Mouse (Mus musculus): ENCODE data around the gene Mrvi1.

Gene Mrvi1

GRCm38 (mm10) chr7:110981036-110981435, 1.2 kb downstream of the Mrvi1 start:
- DNase-seq (ENCODE audit: low read depth): no peak

GRCm38 (mm10) chr7:110977699-110978392, 4.4 kb downstream of the Mrvi1 start:
- DNase-seq (ENCODE audit: low read depth): no peak

DNA sequence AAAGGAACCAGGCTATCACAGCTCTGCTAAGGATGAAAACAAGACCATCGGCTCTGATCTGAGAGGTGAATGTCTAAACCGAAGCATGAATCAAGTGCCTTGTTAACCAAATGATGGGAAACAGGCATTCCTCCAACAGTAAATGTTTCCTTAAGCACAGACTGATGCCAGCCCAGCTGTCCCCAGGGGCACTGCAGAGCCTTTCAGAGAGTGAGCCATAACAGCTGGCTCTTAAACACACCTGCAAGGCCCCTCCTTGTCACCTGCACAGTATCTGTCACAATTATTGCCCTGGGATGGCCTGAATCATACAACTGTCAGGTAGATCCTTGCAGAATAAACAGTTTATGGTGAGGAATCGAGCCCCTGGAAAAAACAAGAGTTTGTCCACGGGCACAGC, 8.8 kb downstream of the Mrvi1 start:
- no peak for DNase-seq (ENCODE audit: low read depth)

- DNase-seq (ENCODE audit: low read depth): no peak
Measured at GRCm38 (mm10) chr7:110972796-110973195, 9.5 kb downstream of the Mrvi1 start.

DNA sequence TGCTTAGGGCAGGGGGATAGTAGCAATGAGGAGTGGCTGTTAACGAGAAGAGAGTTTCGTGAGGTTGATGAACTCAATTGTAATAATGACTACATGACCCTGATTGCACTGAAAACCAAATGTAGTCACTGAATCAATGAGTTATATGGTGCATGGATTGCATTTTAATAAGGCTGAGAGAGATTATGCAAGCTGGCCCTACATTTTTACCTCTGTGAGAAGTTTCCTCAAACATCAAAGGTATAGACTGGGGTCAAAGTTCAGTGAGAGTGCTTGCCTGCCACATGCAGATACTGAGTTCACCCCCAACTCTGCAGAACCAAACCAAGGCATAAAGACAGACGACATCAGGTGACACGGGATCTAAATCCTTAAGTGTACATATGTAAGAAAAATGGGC, 14.9 kb downstream of the Mrvi1 start:
- DNase-seq (ENCODE audit: low read depth): no peak

DNA sequence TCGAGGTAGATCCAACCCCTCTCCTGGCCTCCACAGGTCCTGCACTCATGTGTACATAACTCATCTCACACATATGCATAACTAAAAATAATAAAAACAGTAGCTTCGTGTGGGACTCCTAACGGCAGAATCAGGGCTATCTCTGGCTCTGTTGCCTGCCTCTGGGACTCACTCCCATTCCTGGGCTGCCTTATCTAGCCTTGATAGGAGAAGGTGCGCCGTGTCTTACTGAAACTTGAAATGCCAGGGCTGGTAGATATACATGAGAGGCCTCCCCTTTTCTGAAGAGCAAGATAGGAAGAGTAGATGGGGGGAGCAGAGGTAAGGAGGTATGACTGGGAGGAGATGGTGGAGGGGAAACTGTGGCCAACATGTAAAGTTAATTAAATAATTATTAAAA, 15.4 kb downstream of the Mrvi1 start:
- DNase-seq (ENCODE audit: low read depth): no peak

- DNase-seq (ENCODE audit: low read depth): no peak
Measured at GRCm38 (mm10) chr7:110965387-110965786, 16.9 kb downstream of the Mrvi1 start.

DNA sequence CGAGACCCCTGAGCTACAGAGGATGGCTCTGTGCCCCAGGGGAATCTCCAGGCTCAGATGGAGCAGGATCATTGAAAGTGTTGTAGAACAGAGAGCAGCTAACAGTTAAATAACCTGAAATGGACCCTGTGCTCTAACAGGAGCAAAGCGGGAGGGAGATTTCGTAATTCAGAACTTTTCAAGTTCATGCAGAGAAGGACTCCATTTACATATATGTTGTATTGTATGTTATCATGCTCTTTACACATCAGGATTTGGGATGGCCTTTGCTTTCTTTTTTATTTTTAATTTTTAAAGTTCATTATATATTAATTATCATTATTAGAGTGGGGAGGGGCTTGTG, 18.6 kb downstream of the Mrvi1 start:
- DNase-seq (ENCODE audit: low read depth): no peak

GRCm38 (mm10) chr7:110962943-110963654, 19.2 kb downstream of the Mrvi1 start:
- DNase-seq (ENCODE audit: low read depth): no peak

DNA sequence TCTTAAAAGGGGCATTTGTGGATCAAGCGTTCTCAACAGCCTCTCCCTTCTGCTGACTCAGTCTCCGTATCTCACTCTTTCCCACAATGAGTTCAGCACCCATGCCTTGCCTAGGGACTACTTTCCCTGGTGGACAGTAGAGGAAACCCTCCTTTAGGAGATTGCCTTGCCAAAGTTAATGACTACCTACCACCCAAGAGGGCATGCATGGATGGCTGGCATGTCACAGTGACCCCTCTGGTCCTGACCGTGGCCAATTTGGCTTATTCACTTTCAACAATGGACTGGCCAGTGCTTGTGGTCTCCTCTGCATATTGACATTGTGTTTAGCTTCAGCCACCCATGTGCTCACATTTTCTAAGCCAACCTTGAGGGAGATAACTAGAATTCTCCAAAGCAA, 19.8 kb downstream of the Mrvi1 start:
- DNase-seq (ENCODE audit: low read depth): no peak

GRCm38 (mm10) chr7:110956422-110957170, 25.7 kb downstream of the Mrvi1 start:
- DNase-seq (ENCODE audit: low read depth): no peak

DNA sequence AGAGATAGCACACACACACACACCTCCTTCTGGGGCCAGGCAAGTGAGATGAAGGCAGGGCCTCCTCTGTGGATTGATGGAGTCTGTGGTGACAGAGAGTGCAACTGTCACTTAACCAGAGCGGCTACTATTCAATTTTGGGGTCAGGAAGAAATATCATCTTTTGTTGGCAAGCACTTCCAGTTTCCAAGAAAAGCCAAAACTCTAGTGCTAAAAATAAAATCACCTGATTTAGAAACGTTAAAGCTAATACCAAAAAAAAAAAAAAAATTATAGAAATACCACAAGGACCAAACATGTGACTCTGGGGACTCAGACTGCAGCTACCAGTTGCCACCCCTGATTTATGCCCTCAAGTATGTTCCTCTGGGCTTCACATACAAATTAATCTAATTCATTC, 26.7 kb downstream of the Mrvi1 start:
- DNase-seq (ENCODE audit: low read depth): no peak

GRCm38 (mm10) chr7:110954072-110954858, 28.0 kb downstream of the Mrvi1 start:
- DNase-seq (ENCODE audit: low read depth): no peak

- DNase-seq (ENCODE audit: low read depth): no peak
Measured at GRCm38 (mm10) chr7:110953210-110953609, 29.1 kb downstream of the Mrvi1 start.

- no peak for DNase-seq (ENCODE audit: low read depth)
Measured at GRCm38 (mm10) chr7:110950621-110950925, 31.7 kb downstream of the Mrvi1 start.

GRCm38 (mm10) chr7:110949785-110950620, 32.3 kb downstream of the Mrvi1 start:
- no peak for DNase-seq (ENCODE audit: low read depth)

DNA sequence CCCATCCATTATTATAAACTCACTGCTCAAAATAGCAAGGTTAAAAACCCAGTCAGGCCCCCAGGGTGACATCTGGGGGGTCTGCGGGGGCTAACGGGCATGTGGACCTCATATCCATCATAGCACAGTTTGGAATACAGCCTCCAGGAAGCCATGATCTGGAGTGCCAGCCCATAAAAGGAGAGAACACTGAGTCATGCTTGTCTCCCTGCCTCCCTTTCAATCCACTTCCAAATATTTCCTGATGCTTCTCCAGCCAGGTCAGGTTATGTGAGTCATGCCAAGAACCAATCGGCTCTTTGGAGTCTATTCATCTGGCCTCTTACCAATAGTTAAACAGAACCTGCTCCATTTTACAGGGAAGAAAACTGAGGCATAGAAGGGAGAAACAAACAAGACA, 33.7 kb downstream of the Mrvi1 start:
- no peak for DNase-seq (ENCODE audit: low read depth)

- no peak for DNase-seq (ENCODE audit: low read depth)
Measured at GRCm38 (mm10) chr7:110947616-110948015, 34.6 kb downstream of the Mrvi1 start.

- peak; percentile 70 for DNase-seq (ENCODE audit: low read depth)
Measured at GRCm38 (mm10) chr7:110946731-110947130, 35.5 kb downstream of the Mrvi1 start.

DNA sequence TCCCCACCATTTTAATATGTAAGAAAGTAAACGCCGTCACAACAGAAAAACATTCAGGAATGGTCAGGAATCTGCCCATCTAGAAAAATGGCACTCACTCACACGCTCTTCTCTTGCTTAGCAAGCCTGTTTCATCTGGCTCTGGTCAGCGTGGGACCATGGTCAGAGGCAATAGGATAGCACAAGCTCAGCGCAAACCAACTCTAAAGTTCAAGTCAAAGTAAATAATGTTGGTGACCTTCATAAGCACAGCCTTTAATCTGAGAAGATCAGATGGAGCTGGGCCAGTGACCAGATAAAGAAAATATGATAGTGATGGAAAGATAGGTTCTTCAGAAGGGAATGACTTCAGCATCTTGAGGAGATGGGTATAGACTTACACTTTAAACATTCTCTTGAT, 37.9 kb downstream of the Mrvi1 start:
- DNase-seq (ENCODE audit: low read depth): no peak

DNA sequence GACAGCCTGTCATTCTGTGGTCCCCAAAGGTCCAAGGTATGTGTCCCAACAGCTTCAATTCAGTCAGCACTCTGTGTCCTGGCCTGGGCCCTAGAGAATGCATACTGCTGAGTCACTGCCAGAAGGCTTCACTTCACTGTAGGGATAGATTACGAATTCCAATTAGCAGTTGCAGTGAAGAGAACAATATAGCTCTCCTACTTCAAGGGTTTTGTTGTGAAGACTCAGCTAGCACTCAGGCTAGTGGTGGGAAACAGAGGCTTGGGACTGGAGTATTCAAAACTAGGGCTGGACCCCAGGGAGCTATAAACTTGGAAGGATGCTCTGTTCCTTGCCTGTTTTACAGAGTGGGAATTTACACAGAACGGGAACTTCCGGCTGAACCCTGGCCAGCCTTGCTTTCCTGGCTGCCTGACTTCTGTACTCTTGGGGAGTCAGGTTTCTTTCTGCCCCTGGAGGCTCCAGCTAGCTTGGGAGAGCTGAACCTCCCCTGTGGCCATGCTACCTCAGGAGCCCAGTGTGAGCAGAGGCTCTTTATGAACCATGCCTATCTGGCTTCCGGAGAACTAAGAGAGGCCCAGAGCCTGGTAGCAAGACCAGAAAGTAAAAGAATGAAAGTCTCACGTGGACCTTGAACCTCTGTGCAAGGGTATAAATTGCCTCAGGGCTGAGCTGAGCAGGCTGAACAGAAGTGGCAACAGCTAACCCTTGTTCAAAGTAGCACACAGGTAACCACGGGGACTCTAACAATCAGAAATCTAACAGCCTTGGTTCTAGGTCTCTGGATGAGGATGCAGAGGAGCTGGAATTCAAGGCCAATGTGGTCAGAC, 40.3 kb downstream of the Mrvi1 start:
- DNase-seq (ENCODE audit: low read depth): no peak

All from c-Kit-positive CD71-positive TER-119-negative erythroid progenitor cells, embryonic 14.5 days (primary cell).